Mouse (Mus musculus) kidney, embryonic 16.5 days (tissue): ENCODE data around the gene Card6. TPM values are rescaled to one million over a fixed set of nuclear protein-coding genes. Genes with fewer than 3 reads are reported as not detected.
A peak's percentile ranks its signal among the peaks of the same experiment; 100 is the strongest.

ENCODE experiments used
- ATAC-seq: fragments of 200-750 bp; cut with Nextera tagmentation; 2 replicates; pipeline ENCODE4 v1.8.0; 2017; ENCODE audit warnings: moderate TSS enrichment; ENCODE audit not compliant: low FRiP score, low TSS enrichment
- H3K27ac ChIP-seq: fragments of 300-500 bp; sonication (generic); 2 replicates; pipeline ENCODE4 v1.5.1; 2014; ENCODE audit warnings: low read length
- H3K27me3 ChIP-seq: fragments of 300-500 bp; sonication (generic); 2 replicates; pipeline ENCODE4 v1.6.1; 2014; ENCODE audit warnings: low read length, control low read depth, mixed read lengths; ENCODE audit not compliant: insufficient read depth
- H3K36me3 ChIP-seq: fragments of 300-500 bp; sonication (generic); 2 replicates; pipeline ENCODE4 v1.6.1; 2014; ENCODE audit warnings: low read length, control low read depth, mixed read lengths; ENCODE audit not compliant: insufficient read depth
- H3K4me1 ChIP-seq: fragments of 300-500 bp; sonication (generic); 2 replicates; pipeline ENCODE4 v1.6.1; 2014; ENCODE audit warnings: low read length, control low read depth, mixed read lengths; ENCODE audit not compliant: insufficient read depth
- H3K4me2 ChIP-seq: fragments of 300-500 bp; sonication (generic); replicated peaks from 2 replicates; pipeline ENCODE4 v1.6.1; 2014; ENCODE audit warnings: low read depth, low read length
- H3K4me3 ChIP-seq: fragments of 300-500 bp; sonication (generic); 2 replicates; pipeline ENCODE4 v1.5.1; 2014; ENCODE audit warnings: mild to moderate bottlenecking, low read length
- H3K9ac ChIP-seq: fragments of 300-500 bp; sonication (generic); replicated peaks from 2 replicates; pipeline ENCODE4 v1.6.1; 2014; ENCODE audit warnings: low read length
- H3K9me3 ChIP-seq: fragments of 300-500 bp; sonication (generic); 2 replicates; pipeline ENCODE4 v1.6.1; 2016; ENCODE audit warnings: low read length, control low read depth
- WGBS: fragments of 180-500 bp; shearing (Covaris S2); extraction: QIAGEN DNeasy Blood & Tissue Kit; methylation state at CpG from one replicate; pipeline ENCODE4 v1.1.7; 2014; 5-methylcytosine and 5-hydroxymethylcytosine counted together
- polyA plus RNA-seq: library from polyadenylated mRNA; unstranded; fragments of >200 nt; fragmentation: Nextera tagmentation; extraction: Ambion mirVana; gene quantifications from 2 replicates; pipeline ENCODE4 v1.2.1, GENCODE M21; 2015

The Card6 gene
- polyA plus RNA-seq, 1 experiment from 2014 or later = 1.3 TPM

- Histone ChIP-seq H3K27ac (peak overlapping the region; percentile 96), H3K9ac (peak overlapping the region; percentile 98), H3K4me1 (peaks cover 16% of the 10 kb centered on the region), H3K27me3 (no peaks in the 10 kb centered on the region), H3K9me3 (no peaks in the 10 kb centered on the region), H3K4me2 (peak overlapping the region; percentile 90), H3K36me3 (peaks cover 38% of the 10 kb centered on the region), H3K4me3 (peak overlapping the region; percentile 98)
- no peak for ATAC-seq
- under 1% methylated on average over 22 of the region's 22 CpGs for whole genome bisulfite sequencing
These were observed 8.8 kb upstream of the Card6 start for GRCm38 (mm10) chr15:5117031-5117601.

GRCm38 (mm10) chr15:5116270-5117030 is 8.1 kb upstream of the Card6 start, which contains the start of gene Rpl37:
Rpl37 (plus strand) TSS chr15:5116645.
- H3K4me1 ChIP-seq = peaks cover 16% of the 10 kb centered on the region
- peak within 1 kb of the TSS; percentile 90 for H3K4me2 ChIP-seq
- no peaks in the 10 kb centered on the region for H3K9me3 ChIP-seq
- ATAC-seq = peak; percentile 99
- peaks cover 33% of the 10 kb centered on the region for H3K36me3 ChIP-seq
- peak within 1 kb of the TSS; percentile 98 for H3K4me3 ChIP-seq
- H3K9ac ChIP-seq = peak within 1 kb of the TSS; percentile 98
- no peaks in the 10 kb centered on the region for H3K27me3 ChIP-seq
- H3K27ac ChIP-seq = peak within 1 kb of the TSS; percentile 96
- WGBS = under 1% methylated on average over 54 of the region's 55 CpGs

- H3K4me2 ChIP-seq = peak overlapping the region; percentile 60
- peaks cover 16% of the 10 kb centered on the region for H3K4me1 ChIP-seq
- H3K4me3 ChIP-seq = peak overlapping the region; percentile 98
- no peaks in the 10 kb centered on the region for H3K9me3 ChIP-seq
- 48% methylated on average over 8 of the region's 8 CpGs for WGBS
- peak overlapping the region; percentile 96 for H3K27ac ChIP-seq
- peaks cover 25% of the 10 kb centered on the region for H3K36me3 ChIP-seq
- no peak for ATAC-seq
- H3K9ac ChIP-seq = peak overlapping the region; percentile 81
- no peaks in the 10 kb centered on the region for H3K27me3 ChIP-seq
These were observed 6.8 kb upstream of the Card6 start for GRCm38 (mm10) chr15:5115173-5115572.

GRCm38 (mm10) chr15:5112651-5113050 is 4.3 kb upstream of the Card6 start:
- WGBS = 83% methylated on average over 3 of the region's 3 CpGs
- H3K27ac ChIP-seq = no peak overlapping the region
- ATAC-seq = no peak

GRCm38 (mm10) chr15:5108655-5109040 is 309 bp upstream of the Card6 start:
- no peaks in the 10 kb centered on the region for H3K9me3 ChIP-seq
- peak overlapping the region; percentile 43 for H3K27ac ChIP-seq
- no peaks in the 10 kb centered on the region for H3K27me3 ChIP-seq
- no peaks in the 10 kb centered on the region for H3K4me1 ChIP-seq
- no peaks in the 10 kb centered on the region for H3K36me3 ChIP-seq
- WGBS = 71% methylated on average over 3 of the region's 3 CpGs
- ATAC-seq = no peak
- peak overlapping the region; percentile 10; the same call in 1 of the 2 replicates for H3K4me2 ChIP-seq
- no peak overlapping the region for H3K4me3 ChIP-seq
- no peak overlapping the region for H3K9ac ChIP-seq

More at GRCm38 (mm10) chr15:5112651-5113050, 4.3 kb upstream of the Card6 start:
- Histone ChIP-seq H3K9me3 (no peaks in the 10 kb centered on the region), H3K4me3 (no peak overlapping the region), H3K27me3 (no peaks in the 10 kb centered on the region), H3K4me2 (no peak overlapping the region), H3K36me3 (peaks cover 2% of the 10 kb centered on the region; the same call in 1 of the 2 replicates), H3K9ac (no peak overlapping the region), H3K4me1 (peaks cover 11% of the 10 kb centered on the region)

- H3K4me1 ChIP-seq = no peaks in the 10 kb centered on the region
- 46% methylated on average over 2 of the region's 2 CpGs for WGBS
- no peak for ATAC-seq
These were observed 2.0 kb downstream of the Card6 start for GRCm38 (mm10) chr15:5106293-5106692.

GRCm38 (mm10) chr15:5105891-5106290 is 2.4 kb downstream of the Card6 start:
- ATAC-seq = no peak
- 79% methylated on average over 6 of the region's 6 CpGs for WGBS
- Histone ChIP-seq H3K9ac (no peak overlapping the region), H3K36me3 (no peaks in the 10 kb centered on the region), H3K9me3 (no peaks in the 10 kb centered on the region), H3K4me1 (no peaks in the 10 kb centered on the region), H3K4me2 (no peak overlapping the region), H3K27ac (no peak overlapping the region), H3K4me3 (no peak overlapping the region), H3K27me3 (0 out of 2 replicates have a peak, but pooled peaks cover 3% of the 10 kb centered on the region)

More at GRCm38 (mm10) chr15:5106293-5106692, 2.0 kb downstream of the Card6 start:
- H3K4me2 ChIP-seq = no peak overlapping the region
- no peak overlapping the region for H3K9ac ChIP-seq
- H3K27me3 ChIP-seq = 0 out of 2 replicates have a peak, but pooled peaks cover 1% of the 10 kb centered on the region
- no peak overlapping the region for H3K27ac ChIP-seq
- H3K36me3 ChIP-seq = no peaks in the 10 kb centered on the region
- no peak overlapping the region for H3K4me3 ChIP-seq
- no peaks in the 10 kb centered on the region for H3K9me3 ChIP-seq

- H3K4me1 ChIP-seq = no peaks in the 10 kb centered on the region
- WGBS = 92% methylated on average over 4 of the region's 4 CpGs
- ATAC-seq = no peak
- no peaks in the 10 kb centered on the region for H3K9me3 ChIP-seq
- no peak overlapping the region for H3K9ac ChIP-seq
- H3K4me3 ChIP-seq = no peak overlapping the region
- no peaks in the 10 kb centered on the region for H3K36me3 ChIP-seq
- no peak overlapping the region for H3K27ac ChIP-seq
- no peak overlapping the region for H3K4me2 ChIP-seq
- peaks cover 9% of the 10 kb centered on the region for H3K27me3 ChIP-seq
These were observed 6.0 kb downstream of the Card6 start for GRCm38 (mm10) chr15:5102312-5102711.

- no peaks in the 10 kb centered on the region for H3K9me3 ChIP-seq
- H3K4me3 ChIP-seq = no peak overlapping the region
- no peak overlapping the region for H3K27ac ChIP-seq
- H3K27me3 ChIP-seq = peaks cover 9% of the 10 kb centered on the region
- WGBS = 88% methylated on average over 1 of the region's 1 CpGs
- no peaks in the 10 kb centered on the region for H3K36me3 ChIP-seq
- H3K4me1 ChIP-seq = no peaks in the 10 kb centered on the region
- H3K4me2 ChIP-seq = no peak overlapping the region
- no peak for ATAC-seq
- H3K9ac ChIP-seq = no peak overlapping the region
These were observed 11.0 kb downstream of the Card6 start for GRCm38 (mm10) chr15:5097376-5097775.
